Mouse (Mus musculus) right cerebral cortex, postnatal 25 days (tissue): ENCODE results near the gene Lrit2.

Source experiments
- DNase-seq: peaks from one replicate; pipeline ENCODE4 v3.0.0; 2022

Gene Lrit2

DNA sequence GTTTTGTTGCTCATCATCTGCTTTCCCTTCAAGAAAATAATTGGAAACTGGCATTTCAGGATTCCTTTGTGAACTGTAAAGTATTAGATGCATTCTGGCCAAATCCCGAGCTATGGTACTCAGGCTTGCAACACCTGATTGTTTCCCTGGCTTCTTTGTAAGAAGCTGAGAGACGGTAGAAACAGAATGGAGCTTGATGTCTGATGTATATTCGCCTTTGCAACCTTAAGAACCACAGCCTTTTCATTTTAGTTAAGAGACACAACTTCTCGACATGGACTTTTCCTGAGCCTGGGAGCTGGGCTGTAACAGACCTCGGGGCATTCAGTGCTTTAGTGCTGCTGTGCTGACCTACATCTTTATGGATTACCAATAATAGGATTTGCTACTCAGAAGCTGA, at the start of gene Lrit2:
Gene Lrit2 (plus strand): TSS at position 301 of the 400 bp plus-strand sequence.
- no peak for DNase-seq

DNA sequence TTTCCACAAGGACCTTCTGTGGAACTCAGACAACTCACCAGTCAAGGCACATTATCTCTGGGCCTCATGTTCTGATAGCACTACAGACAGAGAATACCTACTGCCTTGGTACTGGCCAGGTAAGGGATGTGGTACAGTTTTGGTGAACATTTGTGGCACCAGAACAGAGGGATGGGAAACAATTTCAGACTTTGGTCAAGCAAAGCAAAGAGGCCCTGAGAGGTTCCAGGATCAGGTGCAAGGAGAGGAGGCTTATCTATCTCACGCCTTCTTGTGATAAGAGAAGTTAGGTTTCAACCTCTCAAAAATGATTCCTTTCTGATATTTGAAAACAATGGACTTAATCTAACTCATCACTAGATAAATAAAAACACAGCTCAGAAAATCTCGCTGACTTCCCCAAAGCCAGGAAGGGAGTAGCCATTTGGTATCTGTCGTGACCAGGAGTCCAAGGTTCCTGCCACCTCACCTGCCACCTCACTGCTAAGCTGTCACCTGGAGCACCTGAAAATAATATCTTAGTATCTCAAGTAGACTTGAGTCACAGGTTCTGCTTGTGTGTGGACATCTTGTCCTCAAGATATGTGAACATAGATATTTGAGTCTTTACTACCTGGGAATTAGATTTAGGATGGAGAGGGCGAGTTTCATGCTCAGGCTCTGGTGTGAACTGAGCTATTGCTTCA, 40.3 kb upstream of the Lrit2 start:
- DNase-seq, result no peak

DNA sequence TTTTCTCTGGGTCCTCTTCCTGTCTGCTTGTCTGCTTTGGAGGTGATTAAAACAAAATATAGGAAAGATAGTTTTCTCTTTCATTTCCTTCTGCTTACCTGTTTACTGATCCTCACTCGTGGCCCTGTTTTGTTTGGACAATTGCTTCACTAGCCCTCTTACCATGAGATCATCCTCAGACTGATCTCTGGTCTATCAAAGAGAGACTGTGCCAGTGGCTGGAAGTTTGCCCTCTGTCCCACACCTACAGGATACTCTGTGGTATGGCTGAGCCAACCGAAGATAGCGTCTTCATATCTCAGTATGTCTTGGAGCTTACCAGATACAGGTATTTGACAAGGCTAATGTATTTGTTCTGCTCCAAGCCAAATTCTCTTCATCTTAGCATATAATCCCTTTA, 39.8 kb upstream of the Lrit2 start:
- DNase-seq, result no peak

DNA sequence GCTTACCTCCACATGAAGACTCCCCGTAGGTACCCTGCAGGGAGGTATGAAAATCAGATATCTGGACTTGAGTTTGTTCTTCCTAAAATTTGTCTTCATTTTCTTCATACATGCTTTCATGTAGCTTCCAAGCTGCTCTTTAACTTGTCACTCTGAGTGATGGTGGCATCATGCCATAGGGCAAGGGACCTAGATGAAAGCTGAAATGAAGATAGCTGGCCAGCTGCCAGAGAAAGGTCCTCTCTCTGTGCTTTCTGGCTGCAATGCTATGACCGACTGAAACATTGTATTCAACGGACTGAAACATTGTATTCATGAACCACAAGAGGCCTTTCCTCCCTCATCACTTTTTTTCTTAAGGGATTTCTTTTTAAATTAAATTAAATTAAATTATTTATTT, 39.2 kb upstream of the Lrit2 start:
- no peak for DNase-seq

DNA sequence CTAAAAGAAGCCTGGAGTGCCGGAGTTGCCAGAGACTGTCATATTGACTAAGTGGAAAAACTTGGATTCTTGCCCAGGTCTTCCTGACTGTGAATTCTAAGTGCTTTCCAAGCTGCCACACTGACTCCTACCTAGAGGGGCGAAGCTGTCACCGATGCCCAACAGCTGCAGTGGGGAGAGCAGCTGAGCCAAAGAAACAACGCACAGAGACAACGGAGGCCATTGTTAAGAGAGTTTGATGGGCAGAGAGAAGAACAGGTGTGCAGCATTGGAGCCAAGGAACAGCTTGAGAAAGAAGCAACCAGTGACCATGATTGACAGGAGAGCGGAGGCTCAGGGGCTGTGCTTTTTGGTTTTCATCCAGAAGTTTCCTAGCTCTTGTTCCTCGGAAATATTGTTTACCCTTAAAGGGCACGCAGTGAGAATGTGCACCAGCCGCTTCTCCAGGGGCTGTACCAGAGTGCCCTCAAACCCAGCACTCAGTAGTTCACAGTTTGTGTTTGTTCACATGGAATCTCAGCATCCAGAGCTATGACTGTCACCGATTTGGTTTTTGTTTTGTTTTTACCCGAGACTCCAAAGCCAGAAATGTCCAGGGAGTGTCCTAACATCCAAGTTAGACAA, 35.1 kb upstream of the Lrit2 start:
- DNase-seq, result no peak

DNA sequence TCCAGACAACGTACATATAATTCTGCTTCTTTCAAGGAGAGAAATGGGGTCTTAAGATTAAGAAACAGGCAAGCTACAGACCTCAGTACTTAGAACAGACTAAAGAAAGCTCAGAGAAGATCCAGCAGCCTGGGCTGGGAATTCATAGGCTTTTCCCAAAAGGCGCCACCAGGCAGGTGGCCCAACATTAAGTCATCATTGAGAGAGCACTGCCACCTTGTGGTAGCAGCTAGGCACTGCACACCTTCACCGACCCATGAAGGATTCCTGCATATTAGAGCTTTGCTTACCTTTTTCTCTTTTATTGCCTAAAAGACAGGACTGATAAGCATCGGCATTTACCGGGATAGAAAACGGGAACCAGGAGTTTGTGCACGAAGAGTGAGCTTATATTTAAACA, 34.5 kb upstream of the Lrit2 start:
- peak; percentile 81 for DNase-seq

DNA sequence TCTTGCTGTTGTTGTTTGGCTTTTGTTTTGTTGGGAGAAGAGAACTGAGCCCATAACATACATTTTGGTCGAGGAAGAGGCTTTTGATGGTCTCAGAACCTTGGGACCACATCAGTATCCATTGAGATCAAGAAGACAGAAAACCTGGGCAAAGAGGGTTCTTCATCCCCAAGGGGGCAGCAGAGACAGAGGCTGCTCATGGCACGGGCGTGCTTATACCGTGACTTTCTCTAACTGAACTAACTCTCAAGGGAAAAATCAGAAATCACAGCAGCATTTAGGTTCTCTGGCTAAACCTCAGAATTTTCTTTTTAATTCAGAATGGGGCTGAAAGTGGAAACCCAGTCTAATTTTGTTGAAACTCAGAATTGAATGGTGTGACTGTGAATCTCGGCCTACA, 33.3 kb upstream of the Lrit2 start:
- no peak for DNase-seq

DNA sequence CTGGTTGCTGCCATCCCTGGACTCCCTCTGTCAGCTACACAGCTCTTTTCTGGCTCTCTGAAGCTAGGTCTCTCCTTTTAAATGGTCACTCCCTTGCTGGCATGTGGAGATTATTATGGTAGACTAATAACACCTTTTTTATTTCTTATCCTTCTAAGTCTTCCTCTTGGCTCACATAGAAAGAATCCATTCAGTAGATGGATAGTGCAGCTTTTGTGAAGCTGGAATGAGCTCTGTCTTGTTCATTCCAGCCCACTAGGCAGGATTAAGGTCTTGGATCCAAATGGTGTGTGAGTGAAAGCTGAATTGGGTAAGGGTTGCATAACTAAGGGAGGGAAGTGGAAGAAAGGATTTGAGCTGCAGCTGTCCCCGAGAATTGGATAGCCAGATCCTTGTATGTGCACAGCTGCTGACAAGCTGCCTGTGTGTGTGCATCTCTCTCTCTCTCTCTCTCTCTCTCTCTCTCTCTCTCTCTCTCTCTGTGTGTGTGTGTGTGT, 18.8 kb upstream of the Lrit2 start, which contains the start of gene Rgr:
Gene Rgr (minus strand): TSS at position 51 of the 497 bp plus-strand sequence.
- DNase-seq, result no peak

DNA sequence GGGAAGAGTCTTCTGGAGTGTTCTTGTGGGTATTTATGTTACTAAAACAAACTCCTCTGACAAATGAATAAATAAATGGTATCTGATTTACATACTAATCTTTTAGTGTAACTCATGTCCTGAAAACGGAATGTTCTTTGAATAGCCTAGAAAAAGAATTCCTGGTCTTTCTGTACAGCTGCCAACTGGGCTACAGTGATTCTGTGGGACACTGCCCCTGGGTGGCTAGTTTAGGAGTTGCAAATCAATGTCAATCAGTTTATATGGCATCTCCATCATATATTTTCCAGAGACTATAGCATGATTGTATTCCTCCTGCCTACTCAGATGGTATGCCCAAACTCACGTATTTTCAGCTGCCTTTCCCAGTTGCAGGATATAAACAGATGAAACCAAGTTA, 2.9 kb upstream of the Lrit2 start:
- DNase-seq, result no peak

DNA sequence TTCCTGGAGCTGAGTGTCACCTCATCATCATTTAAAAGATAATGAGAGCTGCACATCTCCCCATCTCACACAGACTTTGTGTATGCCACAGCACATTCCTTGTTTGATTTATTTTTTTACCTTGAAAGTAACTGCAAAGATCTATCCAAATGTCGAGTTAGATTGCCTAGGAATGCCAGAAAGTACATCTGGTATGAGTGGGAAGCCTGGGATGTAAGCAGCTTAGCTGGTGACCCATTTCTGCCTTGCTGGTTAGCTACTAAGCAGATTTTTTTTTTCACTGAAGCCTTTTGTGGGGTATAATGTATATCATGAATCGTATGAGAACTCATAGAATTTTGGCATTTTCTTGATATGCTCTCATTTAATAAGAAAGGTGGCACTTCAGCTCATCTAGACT, 1.1 kb upstream of the Lrit2 start:
- DNase-seq, result no peak

DNA sequence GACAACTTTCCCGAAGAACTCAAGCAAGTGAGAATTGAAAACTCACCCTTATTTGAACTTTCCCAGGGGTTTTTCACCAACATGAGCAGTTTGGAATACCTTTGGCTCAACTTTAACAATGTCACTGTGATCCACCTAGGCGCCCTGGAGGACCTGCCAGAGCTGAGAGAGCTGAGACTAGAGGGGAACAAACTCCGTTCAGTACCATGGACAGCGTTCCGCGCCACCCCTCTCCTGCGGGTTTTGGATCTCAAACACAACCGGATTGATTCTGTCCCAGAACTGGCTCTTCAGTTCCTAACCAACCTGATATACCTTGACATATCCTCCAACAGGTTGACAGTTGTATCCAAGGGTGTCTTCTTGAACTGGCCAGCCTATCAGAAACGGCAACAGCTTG, 787 bp downstream of the Lrit2 start:
- no peak for DNase-seq

DNA sequence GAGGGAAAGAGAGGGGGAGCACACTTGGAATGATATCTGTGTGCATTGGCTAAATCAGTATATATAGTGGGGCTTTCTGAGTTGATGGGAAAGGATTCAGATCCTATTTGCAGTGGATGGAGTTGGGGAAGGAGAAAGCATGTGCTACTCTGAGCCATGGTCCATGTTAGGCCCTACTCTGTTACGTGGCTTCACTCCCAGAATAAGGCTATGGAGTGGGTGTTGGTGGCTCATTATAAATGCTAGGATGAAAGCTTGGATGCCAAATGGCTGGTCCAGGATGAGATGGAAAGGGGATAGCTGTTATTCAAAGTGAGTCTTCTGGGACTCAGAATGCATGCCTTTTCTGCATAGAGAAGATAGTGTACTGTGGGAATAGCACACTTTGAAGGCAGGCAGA, 13.0 kb downstream of the Lrit2 start:
- DNase-seq, result no peak

DNA sequence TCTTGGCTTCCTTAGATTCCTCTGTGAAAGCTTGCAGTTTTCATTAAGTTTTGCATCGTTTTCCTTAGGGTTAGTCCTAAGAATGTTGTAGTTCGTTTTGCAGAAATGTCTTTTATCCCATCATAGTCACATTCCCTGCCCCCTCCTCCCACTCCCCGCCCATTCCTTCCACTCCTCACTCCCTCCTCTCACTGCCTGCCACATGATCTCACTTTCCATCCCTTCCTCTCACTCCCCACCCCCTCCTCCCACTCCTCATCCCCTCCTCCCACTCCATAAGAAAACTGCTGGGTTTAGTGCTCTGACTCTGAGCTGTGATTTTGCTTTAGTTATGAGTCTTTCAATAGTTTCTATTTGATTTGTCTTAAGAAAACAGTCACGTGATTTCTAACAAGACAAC, 16.0 kb downstream of the Lrit2 start:
- no peak for DNase-seq

DNA sequence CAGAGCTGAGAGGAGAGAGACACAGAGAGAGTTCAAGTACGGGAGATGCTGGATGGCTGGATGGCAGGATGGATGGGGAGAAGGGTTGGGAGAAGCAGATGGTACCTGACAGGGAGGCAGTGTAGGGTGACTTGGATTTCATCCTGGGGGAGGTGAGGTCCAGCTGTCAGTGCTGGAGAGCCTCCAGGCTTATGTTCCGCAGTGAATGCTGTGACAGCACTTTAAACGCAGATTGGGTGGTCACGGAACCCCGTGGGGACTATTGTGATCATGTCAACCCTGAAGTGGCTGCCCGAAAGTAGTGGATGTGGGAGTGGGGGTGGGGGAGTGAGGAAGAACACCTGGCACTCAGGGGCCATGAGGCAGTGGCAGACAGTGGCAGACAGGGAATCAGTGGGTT, 26.7 kb downstream of the Lrit2 start:
- no peak for DNase-seq

DNA sequence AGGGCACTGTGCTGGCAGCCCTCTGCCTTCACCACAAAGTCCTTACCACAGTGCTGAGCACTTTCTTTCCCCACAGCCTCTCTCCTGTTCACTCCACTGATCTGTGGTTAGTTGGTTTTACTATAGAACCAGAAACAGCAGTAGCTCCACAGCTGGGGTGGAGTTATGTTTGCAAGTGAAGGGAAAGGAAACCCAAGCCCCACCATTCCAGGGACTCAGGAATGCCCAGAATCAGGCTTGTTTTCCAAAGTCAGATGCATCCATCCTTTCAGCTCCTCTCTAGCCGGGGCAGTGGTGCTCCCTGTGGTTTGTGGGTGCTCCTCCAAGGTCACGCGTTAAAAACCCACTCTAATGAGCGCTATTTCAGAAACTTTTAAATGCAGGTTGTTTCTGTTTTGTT, 27.8 kb downstream of the Lrit2 start:
- no peak for DNase-seq

DNA sequence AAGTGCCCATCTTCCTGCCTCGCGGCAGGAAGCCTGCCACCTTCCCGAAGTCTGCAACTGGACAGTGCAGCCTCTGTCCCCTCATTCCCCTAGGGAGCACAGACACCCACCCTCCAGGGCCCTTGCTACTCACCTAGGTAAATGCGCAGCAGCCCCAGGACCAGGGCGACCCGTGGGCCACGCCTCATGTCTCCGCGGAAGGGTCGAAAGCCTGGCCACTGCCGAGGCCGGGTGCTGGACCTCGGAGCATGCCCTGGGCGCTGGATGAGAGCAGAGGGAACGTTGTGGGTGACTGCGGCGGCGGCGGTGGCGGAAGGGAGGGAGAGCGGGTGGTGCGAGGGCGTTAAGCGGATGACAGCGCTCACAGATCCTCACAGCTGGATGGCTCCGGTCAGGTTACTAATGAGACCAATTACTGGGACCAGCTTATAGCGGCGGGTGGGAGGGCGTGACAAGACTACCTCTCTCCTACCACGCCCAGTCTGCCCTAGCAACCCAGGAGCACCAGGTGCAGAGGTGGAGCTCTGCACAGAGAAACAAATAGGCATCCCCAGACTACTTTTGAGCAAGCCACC, 30.3 kb downstream of the Lrit2 start, which contains the start of gene Cdhr1:
Gene Cdhr1 (minus strand): TSS at position 392 of the 575 bp plus-strand sequence.
- peak; percentile 34 for DNase-seq

DNA sequence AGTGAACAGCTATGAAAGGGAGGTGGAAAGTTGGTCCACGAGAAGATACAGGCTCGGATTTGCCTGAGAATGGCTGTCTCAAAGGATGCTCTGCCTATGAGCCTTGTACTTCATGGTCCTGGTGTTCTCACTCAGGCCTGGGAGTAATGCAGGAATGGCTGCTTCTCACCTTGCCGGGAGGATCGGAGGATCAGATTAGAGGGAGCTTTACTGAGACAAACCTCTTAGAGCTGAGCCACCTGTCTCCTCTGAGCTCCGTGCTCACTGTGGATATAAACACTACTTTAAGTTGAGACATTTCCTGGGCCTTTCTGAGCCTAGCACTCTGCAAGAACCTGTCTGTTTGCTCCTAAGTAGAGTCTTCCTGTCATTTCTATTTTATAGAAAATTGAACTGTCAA, 33.8 kb downstream of the Lrit2 start:
- no peak for DNase-seq

DNA sequence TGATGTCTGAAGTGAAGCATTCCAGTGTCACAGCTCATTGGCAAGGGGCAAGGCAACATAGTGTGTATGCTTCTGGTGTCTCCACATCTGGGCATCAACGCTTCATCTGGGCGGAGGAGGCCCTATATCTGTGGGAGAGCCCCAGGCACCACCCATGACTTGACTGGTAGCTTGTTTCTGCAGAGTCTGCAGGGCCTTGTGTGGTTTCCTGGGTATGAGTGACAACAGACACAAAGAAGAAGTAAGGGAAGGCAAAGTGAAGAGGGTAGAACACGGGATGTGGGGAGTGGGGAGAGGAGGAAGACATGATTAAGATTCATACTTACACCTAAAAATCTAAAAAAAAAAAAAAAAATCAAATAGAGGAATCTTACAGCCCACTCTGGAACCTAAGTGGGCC, 34.8 kb downstream of the Lrit2 start:
- DNase-seq, result no peak

DNA sequence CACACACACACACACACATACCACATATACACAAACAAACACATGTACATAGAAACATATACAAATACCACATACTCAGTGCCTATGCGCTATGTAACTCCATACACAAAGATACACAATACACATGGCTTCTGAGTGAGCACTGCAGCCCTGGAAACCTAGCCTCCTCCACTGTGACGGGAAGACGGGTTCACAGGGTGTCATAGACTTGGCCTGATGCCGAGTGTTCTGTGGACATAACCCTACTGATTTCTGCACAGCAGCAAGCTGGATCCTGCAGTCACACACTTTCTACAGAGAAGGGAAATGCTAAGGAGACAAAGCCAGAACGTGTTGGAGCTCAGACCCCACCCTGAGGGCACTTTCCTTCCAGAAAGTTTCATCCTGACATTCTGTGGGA, 37.0 kb downstream of the Lrit2 start:
- DNase-seq, result no peak

DNA sequence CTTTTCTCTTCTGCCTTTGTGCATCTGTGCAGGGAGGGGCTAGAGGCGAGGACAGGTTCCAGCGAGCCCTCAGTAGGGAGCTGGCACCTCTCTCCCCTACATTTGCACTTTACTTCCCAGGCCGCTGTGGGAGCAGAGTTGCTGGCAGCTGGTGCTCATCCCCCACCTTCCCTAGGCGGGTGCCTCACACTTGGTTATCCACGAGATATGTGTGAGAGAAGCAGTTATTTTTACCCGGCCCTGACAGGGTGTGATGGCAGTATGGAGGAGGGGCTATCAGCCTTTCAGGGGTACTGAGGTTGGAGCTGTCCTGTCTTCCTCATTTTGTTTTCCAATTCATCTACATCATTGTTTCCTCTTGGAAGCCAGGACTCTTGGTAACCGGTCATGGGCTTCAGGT, 38.1 kb downstream of the Lrit2 start:
- DNase-seq, result no peak

DNA sequence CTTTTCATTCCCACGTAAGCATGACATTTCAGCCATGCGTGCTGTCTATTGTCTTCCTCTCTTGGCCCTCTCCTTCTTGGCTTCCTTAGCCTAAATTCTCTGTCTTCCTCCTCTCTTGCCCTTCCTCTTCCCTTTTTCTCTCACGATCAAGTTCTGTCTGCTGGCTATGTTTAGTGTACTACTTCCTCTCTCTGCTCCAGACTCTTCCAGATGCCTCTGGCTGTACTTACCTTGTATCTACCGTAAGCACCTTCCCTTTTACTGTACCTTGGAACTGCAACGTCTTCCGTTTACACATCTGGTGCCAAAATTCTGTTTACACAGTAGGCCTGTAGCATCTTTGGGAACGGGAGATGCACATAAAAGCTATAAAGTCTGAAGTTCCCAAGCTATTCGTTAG, 41.7 kb downstream of the Lrit2 start:
- no peak for DNase-seq

DNA sequence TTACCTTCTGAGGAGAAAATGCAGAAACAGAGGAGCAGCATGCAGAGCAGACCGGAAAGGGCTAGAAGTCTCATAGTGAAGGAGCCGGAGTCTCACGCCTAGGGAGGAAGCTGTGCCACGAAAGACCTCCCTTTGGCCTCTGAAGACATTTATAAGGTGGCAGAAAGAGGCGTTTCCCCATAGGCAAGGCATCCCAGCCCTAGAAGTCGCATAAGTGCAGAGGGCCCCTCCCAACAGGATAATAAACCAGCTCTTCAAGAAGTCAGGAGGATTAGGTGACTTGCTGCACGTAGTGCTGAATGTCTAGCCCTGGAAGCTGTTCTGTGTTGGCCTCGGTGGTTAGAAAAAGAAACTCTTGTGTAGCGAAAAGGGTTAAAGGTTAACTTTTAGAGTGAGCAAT, 42.2 kb downstream of the Lrit2 start:
- DNase-seq, result no peak

DNA sequence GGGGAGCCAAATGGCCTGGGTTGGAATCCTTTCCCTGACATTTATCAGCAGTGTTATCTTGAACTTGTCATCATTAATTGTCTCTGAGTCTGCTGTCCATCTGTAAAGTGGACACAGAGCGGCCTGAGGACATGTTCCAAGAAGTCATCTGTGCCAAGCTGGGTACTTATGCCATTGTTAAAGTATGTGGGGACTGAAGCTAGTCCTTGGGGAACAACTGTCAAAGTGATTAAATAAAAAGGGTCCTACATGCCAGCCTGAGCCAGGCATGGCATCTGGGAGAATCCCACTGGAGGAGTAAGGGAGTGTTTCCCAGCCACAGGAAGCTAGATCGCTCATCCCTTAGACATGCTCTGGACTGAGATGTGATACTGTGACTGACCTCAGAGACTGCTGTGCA, 42.7 kb downstream of the Lrit2 start:
- no peak for DNase-seq

DNA sequence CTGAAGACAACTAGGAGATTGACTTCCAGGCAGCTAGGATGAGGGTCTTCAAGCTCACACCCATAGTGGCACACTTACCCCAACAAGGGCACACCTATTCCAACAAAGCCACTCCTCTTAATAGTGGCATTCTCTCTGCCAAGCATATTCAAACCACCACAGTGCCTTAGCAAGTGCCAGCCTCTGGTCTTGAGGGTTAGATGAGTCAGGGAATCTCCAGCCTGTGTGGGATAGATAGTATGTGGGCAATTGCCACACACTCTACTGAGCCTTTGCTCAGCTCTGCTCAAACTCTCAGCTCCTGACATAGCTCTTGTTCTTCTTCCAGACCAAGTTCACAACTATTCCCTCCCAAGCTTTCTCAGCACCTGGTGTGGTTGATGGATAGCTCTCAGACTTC, 43.6 kb downstream of the Lrit2 start:
- no peak for DNase-seq
